Mouse (Mus musculus): ENCODE results near the gene Mrpl48.

The Mrpl48 gene

DNA sequence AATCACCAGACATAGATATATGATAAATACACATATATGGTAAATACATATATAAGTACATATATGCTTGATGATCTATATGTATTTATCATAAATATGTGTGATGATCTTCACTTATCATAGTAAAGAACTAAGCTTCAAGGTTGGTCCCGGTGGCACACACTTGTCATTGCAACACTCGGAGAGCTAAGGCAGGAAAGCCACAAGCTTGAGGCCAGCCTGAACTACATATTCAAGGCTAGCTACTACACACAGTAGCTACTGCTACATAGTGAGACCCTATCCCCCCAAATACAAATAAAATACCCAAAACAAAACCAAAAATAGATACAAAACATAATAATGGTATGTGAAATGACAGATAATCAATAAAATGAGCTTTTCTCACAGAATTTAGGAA, 72.3 kb downstream of the Mrpl48 start:
- in situ Hi-C loops (cut with MboI) = no loop called here

DNA sequence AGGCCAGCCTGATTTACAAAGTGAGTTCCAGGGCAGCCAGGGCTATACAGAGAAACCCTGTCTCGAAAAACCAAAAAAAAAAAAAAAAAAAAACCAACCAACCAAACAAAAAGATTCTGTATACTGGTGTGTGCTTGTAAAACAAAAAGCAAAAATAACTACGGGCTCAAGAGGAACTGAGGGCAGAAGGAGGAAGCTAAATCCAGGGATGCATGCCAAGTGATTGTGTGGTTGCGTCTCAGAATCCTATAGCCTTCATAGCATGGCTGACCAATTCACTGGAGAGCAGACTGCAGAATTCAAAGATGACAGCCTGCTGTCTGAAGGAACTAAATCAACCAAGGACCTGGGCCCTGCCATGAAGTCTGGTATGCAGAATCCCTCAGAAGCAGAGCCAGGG, 73.9 kb downstream of the Mrpl48 start:
- in situ Hi-C loops (cut with MboI) = no loop called here

DNA sequence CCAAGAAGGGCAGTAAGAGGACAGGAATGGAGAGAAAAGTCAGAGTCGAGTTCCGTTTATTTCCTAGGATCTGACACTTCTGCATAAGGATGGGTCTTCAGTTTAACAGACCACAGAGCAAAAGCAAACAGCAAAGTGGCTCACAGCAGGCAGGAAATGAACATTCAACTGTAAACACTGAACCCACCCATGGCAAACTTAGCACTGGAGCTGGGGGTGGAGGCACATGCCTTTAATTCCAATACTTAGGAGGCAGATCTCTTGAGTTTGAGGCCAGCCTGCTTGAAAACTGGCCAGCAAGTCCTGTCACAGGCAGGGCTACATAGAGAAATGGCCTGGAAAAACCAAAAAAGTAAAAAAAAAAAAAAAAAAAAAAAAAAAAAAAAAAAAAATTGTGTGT, 74.6 kb downstream of the Mrpl48 start:
- in situ Hi-C loops (cut with MboI) = no loop called here

DNA sequence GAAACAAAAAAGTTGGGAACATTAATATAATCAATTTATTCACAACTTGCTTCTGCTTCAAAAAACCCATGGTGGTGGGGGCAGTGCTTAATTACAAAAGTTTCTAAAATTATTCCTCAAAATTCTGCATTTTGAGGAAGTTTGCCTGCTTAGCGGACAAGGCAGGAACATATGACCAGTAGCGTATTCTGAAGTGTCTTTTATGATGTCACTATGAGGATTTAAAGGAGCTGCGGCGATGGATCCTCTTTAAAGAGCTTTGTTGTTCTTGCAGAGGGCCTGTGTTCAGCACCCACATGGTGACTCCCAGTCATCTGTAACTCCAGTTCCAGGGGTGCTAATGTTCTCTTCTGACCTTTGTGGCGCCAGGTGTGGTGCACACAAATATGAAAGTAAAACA, 77.3 kb downstream of the Mrpl48 start:
- in situ Hi-C loops (cut with MboI) = no loop called here

DNA sequence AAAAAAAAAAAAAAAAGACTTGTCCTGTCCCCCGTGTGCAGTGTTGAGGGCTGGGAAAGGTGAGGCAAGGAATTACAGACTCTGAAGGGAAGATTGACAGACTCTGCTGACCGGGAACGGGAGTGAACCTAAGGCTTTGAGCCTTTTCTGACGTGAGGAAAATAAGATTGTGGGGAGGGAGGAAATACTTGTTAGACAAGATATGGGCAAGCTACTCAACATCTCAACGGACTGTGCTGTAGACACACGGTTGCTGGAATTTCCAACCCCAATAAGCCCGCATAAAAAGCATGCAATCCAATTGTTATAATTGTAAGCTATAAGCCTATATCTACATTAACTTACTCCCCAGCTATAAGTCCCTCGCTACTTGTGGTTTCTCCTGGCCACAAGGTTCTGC, 83.4 kb downstream of the Mrpl48 start:
- in situ Hi-C loops (cut with MboI) = no loop called here

DNA sequence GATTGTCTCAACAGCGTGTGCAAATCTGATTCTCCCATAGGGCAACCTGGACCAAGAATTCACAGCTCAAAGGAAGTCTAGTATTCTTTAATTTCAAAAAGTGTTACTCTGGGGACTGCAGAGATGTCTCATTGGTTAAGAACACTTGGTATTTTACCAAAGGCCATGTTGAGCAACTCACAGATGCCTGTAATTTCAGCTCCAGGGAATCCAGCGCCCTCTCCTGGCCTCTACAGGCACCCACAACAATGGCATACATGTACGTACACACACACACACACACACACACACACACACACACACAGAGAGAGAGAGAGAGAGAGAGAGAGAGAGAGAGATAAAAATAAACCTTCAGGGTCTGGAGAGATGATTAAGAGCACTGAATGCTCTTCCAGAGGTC, 85.9 kb downstream of the Mrpl48 start:
- in situ Hi-C loops (cut with MboI) = no loop called here

DNA sequence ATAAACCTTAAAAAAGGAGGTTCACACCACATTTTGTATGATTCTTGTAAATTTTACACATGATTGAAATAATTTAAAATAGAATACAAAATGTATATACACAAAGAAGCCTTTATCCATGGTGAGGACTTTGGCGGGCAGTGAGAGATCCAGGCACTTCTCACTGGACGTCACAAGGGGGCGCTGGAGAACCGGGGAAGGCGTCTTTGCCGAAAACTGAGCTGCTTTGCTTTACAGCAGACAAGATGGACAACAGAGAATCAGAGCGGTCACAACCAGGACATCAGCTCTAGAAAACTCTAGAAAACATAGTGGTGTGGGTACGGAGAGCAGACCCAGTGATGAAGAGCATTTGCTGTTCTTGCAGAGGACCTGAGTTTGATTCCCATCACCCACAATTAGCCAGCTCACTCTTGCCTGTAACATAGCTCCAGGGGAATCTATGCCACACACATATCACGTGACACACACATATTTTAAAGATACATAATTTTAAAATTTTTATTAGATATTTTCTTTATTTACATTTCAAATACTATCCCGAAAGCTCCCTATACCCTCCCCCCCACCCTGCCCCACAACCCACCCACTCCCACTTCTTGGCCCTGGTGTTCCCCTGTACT, 87.3 kb downstream of the Mrpl48 start:
- in situ Hi-C loops (cut with MboI) = no loop called here

DNA sequence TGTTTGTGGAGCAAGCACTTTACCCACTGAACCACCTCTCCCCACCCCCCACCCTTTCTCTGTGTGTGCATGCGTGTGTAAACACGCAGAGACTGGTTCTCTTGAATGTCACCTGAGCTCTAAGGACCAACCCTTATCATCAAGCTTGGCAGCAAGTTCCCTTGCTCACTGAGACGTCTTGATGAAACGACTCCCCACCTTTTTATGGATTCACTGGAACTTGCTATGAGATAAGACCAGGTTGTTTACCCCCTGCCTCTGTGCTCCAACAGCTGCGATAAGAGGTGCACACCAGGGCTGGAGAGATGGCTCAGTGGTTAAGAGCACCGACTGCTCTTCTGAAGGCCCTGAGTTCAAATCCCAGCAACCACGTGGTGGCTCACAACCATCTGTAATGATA, 87.9 kb downstream of the Mrpl48 start:
- in situ Hi-C loops (cut with MboI) = no loop called here

DNA sequence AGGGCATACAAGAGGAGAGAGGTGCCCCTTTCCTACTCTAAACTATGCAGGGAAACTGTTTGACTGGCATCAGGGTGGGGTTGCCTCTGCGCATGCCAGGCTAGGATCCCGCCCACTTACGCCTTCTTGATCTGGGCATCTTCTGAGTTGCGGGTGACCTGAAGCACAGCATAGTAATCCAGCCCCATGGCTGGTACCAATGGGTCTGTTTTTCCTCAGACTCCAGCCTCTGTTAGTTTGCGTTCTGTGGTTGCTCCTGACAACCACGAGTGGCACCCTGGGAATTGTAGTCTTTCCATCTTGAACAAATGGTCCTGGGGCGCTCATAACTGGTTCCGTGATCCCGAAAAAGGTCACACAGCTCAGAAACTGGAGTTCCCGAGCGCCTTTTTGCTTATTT, 93.5 kb downstream of the Mrpl48 start, which contains the start of gene Dnajb13:
Dnajb13 (minus strand) TSS at position 388 of the 400 bp plus-strand sequence.
- in situ Hi-C loops (cut with MboI) = no loop called here

DNA sequence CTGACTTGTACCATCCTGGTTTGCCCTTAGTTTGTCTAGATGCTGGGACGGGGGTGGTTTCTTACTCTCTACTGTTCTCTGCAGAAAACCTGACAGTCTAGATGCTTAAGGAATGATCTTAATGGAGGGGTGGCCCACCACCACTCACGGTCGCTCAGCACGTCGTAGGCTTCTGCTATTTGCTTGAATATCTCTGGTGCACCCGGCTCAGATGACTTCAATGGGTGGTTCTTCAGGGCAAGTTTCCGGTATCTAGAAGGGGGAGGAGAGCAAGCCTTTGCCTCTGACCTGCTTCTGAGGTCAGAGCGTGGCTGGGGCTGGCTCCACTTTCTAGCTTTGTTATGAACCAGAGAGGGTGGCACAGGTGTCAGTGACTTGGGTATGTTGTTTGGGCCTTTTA, 96.5 kb downstream of the Mrpl48 start:
- in situ Hi-C loops (cut with MboI) = no loop called here

DNA sequence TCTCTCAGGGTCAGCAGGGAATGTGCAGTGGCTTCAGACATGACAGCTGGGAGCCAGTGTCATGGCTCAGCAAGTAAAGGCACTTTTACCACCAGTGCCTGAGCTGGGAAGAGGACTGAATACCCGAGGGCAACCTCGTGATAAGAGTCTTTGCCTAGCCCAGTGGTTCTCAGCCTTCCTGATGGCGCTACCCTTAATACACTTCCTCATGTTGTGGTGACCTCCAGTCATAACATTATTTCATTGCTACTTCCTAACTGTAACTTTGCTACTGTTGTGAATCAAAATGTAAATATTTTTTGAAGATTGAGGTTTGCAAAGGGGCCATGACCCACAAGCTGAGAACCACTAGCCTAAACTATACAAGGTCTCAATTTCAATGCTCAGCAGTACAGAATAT, 99.4 kb downstream of the Mrpl48 start:
- in situ Hi-C loops (cut with MboI) = no loop called here

DNA sequence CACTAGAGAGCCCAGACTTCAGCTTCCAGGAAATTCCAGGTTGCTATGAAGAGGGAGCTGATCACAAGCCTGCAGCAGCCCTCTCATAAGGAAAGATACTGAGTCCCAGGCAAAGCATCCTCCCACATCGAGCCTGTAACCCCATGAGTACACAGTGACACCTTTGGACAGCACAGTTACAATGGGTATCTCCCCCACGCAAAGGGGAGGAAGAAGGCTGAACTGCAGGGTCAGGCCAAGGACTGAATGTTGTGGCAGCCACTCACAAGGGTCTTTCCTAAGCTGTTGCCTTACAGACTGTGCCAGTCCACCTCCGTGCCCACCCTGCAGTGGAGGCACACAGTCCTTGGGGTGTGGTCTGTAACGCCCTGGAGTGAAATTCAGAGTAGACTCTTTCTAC, 101.6 kb downstream of the Mrpl48 start:
- in situ Hi-C loops (cut with MboI) = no loop called here

DNA sequence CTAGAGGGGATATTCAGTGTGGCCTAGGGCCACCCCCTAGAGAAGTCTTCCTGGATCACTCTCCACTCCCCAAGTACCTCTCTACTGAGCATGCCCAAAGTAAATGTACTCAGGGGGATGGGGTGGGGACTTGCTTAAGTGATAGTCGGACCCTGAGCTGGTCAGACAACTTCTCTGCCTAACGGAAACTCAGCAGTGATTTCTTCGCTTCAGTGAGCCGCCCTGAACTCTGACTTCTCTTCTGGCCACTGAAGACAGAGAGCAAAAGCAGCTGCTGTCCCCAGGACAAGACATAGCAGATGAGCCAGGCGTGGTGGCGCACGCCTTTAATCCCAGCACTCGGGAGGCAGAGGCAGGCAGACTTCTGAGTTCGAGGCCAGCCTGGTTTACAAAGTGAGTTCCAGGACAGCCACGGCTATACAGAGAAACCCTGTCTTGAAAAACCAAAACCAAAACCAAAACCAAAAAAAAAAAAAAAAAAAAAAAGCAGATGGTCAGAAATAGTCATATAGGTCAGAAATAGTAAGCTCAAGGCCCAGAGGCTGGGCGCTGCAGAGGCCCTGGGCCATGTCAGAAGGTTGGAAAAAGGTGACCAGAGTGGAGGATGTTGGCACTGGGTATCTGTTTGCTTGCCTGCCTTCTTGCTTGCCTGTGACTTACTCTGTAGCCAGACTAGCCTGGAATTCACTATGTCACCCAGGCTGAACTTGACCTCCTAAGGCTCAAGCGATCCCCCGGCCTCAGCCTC, 103.2 kb downstream of the Mrpl48 start:
- in situ Hi-C loops (cut with MboI) = no loop called here

DNA sequence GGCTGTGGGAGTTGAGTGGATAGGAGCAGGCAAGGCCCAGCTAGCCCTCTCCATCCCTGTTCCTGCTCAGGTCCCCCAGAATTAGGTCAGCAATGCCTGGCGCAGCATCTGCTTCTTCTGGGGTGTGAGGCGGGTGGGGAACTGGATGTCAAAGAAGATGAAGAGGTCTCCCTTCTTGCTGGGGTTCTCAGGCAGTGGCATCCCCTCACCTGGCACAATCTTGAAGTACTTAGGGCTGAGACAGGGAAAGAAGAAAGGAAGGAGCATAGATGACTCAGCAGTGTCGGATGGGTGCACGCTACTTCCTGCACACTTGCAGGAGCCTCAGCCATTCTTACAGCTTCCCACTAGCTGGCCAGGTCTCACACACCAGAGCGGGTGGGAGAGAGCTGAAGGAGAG, 105.0 kb downstream of the Mrpl48 start:
- in situ Hi-C loops (cut with MboI) = no loop called here

DNA sequence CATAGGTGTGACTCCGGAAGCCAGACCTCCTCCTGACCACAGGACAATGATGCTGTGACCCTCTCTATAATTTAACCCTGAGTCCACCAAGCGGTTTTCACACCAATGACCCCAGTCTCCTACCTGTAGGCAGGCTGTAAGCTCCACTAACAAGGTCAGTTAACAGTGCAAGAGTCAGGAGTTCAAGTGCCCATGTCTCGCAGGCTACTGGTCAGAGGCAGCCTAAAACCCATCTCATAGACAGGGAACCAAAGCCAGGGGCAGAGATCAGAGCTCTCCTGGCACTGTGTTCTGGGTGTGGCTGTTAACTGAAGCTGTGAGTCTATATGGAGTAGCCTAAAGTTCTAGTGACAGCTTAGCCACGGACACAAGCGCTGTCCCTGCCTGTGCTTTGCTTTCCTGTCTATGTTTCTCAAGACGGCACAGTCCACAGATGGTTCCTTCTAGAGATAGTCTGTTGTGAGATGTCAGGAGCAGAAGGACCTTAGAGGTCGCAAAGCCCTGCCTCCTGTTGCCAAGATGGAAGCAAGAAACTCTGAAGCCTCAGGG, 105.7 kb downstream of the Mrpl48 start:
- in situ Hi-C loops (cut with MboI) = no loop called here

DNA sequence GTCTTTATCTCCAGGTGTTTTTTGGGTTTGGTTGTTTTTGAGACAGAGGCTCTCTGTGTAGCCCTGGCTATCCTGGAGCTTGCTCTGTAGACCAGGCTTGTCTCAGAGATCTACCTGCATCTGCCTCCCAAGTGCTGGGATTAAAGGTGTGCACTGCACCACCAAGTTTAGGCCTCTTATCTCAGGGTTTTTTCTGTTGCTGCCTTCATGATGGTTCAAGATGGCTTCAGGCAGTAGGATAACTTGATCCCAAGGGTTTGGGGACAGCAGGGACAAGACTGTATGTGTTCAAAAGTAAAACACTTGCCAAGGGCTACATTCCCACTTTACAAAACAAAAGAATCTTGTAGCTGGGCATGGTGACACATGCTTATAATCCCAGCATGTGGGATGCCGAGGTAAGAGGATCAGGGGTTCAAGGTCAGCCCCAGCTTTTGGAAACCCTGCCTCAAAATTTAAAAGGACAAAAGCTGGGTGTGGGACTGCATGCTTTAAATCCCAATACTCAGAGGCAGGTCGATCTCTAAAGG, 106.2 kb downstream of the Mrpl48 start:
- in situ Hi-C loops (cut with MboI) = no loop called here

DNA sequence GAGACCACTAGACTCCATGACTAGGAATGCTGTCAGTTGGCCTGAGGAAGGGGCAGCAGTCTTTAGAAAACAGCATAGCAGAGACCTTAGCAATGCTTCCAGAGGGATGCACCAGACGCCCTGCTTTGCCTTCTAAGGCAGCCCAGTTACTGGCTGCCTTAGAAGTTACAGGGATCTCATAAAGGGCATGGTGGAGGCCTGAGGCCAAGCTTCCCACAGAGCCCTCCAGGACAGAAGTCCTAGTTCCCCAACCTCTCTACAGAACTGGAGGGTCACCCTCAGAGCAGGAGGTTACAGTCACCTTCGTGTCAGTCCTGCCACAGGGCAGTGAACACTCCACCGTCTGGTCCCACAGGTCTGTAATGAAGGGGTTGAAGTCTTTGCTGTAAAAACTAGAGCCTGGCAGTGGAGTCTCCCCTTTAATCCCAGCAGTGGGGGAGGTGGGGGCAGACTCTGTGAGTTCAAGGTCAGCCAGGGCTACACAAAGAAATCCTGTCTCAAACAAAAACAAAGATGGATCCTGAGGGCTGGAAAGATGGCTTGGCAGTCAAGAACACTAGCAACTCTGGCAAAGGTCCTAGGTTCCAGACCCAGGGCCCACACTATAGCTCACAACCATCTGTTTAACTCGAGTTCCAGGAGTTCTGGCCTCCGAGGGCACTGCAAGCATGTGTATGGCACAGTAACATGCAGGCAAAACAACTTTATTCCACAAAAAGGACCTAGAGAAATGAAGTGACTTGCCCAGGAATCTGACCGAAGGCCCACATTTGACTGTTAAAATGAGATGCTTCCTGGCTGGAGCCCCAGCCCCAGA, 106.9 kb downstream of the Mrpl48 start:
- in situ Hi-C loops (cut with MboI) = no loop called here

DNA sequence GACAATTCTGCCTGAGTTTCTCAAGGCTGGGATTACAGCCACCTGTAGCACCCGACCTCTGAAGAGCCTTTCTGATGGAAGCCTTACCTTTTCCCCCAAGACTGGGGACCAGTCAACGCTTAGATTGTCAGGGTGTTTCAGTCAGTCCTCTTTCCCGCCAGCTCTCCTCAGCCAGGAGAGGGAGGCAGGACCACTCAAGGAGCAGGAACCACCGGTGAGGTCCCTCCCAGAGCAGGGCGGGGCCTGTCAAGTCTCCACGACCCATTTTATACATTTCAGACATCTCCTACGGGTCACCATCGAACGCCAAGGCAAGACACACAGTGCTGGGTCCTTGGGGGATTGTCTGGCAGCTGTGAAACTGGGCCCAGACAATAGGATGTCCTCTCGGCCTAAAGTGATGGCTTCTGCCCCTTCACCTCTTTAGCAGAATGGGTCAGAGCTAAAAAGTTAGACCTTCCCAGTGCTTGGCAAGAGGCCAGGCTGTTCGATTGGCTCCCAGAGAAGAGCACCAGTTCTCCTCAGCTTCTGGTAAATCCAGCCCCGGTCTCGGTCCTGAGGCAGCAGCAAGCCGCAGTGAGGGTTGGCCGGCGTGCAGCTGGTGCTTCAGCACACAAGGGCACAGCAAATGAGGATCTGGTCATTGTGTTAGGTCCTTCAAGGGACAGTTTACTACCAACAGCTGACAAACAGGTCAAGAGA, 107.7 kb downstream of the Mrpl48 start:
- in situ Hi-C loops (cut with MboI) = no loop called here

DNA sequence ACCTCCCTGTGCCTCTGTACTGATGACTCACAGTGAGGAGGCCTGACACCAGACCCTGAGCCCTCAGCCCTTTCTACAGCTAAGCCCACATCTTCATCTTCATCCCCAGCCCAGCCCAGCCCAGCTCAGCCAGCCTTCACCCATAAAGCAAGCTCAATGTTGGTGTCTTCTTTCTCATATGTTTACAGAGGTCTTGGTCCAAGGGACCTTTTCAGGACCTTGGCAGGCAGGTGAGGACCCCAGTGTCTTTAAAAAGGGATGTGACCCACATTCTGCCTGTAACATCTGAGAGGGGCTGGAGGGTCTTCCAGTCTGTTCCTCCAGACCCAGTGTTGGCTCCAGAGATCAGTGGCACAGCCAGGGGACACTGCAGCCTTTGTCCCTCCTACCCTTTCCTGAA, 108.6 kb downstream of the Mrpl48 start:
- in situ Hi-C loops (cut with MboI) = no loop called here

DNA sequence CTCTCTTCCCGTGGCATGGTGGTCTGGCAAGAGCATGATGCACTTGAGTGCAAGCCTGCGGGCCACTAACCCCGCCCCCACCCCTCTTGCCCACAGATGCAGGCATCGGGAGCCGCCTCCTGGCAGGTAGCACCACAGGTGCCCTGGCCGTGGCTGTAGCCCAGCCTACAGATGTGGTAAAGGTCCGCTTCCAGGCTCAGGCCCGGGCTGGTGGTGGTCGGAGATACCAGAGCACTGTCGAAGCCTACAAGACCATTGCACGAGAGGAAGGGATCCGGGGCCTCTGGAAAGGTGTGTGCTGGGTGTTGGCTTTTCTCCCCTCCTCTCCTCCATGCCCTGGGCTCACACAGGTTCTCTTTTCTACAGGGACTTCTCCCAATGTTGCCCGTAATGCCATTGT, 110.1 kb downstream of the Mrpl48 start:
- in situ Hi-C loops (cut with MboI) = no loop called here

DNA sequence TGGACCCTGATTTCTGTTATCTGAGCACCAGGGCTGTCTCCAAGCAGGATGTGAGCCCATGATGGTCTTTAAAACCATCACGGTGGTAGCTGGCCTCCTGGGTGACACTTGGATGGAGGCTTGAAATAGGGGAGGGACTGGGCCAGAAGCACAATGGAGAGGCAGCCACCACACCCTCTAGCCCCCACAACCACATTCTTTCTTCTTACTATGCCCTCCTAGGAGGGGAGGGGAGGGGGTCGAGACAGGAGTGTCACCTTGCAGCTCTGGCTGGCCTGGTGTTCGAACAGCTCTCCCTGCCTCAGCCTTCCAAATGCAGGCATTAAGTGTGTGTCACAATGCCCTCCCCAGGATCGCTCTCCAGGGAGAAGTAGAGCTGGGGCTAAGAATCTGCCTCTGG, 110.7 kb downstream of the Mrpl48 start:
- in situ Hi-C loops (cut with MboI) = no loop called here

DNA sequence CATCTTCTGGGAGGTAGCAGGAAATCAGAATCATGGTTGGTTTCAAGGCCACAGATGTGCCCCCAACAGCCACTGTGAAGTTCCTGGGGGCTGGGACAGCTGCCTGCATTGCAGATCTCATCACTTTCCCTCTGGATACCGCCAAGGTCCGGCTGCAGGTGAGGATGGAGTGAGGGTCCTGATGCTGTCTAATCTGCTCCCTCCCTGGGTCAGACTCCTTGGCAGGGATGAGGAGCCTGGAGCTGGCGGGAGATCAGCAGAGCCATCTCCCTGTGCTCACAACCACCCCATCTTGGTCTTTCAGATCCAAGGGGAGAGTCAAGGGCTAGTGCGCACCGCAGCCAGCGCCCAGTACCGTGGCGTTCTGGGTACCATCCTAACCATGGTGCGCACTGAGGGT, 111.3 kb downstream of the Mrpl48 start:
- in situ Hi-C loops (cut with MboI) = no loop called here

Measured in mature B cell (primary cell).